Mouse (Mus musculus) limb, embryonic 15.5 days (tissue): ENCODE results near the gene Fam102a. TPM values are rescaled to one million over a fixed set of nuclear protein-coding genes. Genes with fewer than 3 reads are reported as not detected.

Experiments used
- ATAC-seq: fragments of 200-750 bp; cut with Nextera tagmentation; 2 replicates; pipeline ENCODE4 v1.8.0; 2017; ENCODE audit warnings: low read depth, moderate TSS enrichment; ENCODE audit not compliant: insufficient number of reproducible peaks, low FRiP score, low TSS enrichment
- H3K27ac ChIP-seq: fragments of 300-500 bp; sonication (generic); 2 replicates; pipeline ENCODE4 v1.5.1; 2015; ENCODE audit warnings: moderate library complexity, mild to moderate bottlenecking, inconsistent platforms
- H3K27me3 ChIP-seq: fragments of 300-500 bp; sonication (generic); 2 replicates; pipeline ENCODE4 v1.6.1; 2015; ENCODE audit warnings: inconsistent platforms
- H3K36me3 ChIP-seq: fragments of 300-500 bp; sonication (generic); 2 replicates; pipeline ENCODE4 v1.6.1; 2015; ENCODE audit warnings: inconsistent platforms
- H3K4me1 ChIP-seq: fragments of 300-500 bp; sonication (generic); 2 replicates; pipeline ENCODE4 v1.6.1; 2015; ENCODE audit warnings: inconsistent platforms
- H3K4me2 ChIP-seq: fragments of 300-500 bp; sonication (generic); 2 replicates; pipeline ENCODE4 v1.6.1; 2015; ENCODE audit warnings: mild to moderate bottlenecking, inconsistent platforms
- H3K4me3 ChIP-seq: fragments of 300-500 bp; sonication (generic); 2 replicates; pipeline ENCODE4 v1.5.1; 2015; ENCODE audit warnings: mild to moderate bottlenecking, inconsistent platforms
- H3K9ac ChIP-seq: fragments of 300-500 bp; sonication (generic); 2 replicates; pipeline ENCODE4 v1.6.1; 2015; ENCODE audit warnings: inconsistent platforms
- H3K9me3 ChIP-seq: fragments of 300-500 bp; sonication (generic); 2 replicates; pipeline ENCODE4 v1.6.1; 2016; ENCODE audit warnings: inconsistent platforms
- WGBS: fragments of 180-500 bp; shearing (Covaris S2); methylation state at CpG from one replicate; pipeline ENCODE4 v1.1.7; 2015; 5-methylcytosine and 5-hydroxymethylcytosine counted together
- polyA plus RNA-seq: library from polyadenylated mRNA; unstranded; fragments of >200 nt; fragmentation: Nextera tagmentation; extraction: Ambion mirVana; gene quantifications from 2 replicates; pipeline ENCODE4 v1.2.1, GENCODE M21; 2015

Gene Fam102a
- polyA plus RNA-seq, 1 experiment from 2014 or later: 17.3 TPM

- H3K4me3 ChIP-seq: peak overlapping the region; percentile 41
- H3K4me1 ChIP-seq: peaks cover 37% of the 10 kb centered on the region
- ATAC-seq: no peak
- H3K9ac ChIP-seq: no peak overlapping the region
- H3K27ac ChIP-seq: no peak overlapping the region
- H3K27me3 ChIP-seq: peaks cover 20% of the 10 kb centered on the region
- H3K9me3 ChIP-seq: no peaks in the 10 kb centered on the region
- under 1% methylated on average over 26 of the region's 26 CpGs for WGBS
- peaks cover 18% of the 10 kb centered on the region for H3K36me3 ChIP-seq
- peak overlapping the region; percentile 94 for H3K4me2 ChIP-seq
These were observed 39.9 kb downstream of the Fam102a start for GRCm38 (mm10) chr2:32574901-32575585.

DNA sequence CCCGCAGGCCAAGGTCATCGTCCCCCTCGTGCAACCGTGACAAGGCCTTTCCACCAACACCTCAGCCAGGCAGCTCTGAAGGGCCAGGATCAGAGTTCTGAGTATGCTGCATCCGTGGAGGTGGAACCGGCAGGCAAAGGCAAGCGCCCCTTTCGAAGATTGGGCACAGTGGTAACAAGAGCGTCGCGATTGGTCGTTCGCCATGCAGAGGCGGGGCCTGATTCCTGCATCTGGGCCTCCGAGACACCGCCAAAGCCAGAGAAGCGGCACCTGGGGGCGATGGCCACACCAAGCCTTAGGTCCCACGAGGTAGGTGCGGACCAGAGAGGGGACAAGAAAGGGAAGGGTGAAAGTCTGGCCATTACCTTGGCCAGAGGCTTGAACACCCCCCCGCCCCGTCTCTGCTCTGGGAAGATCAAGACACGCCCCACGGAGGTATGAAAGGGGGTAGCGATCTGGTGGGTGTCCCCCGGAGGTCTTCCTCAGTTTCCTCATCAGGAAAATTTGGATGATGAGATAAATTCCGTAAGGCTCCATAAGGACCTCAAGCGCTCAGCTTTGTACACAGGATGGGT lies 40.5 kb downstream of the Fam102a start, which contains the start of gene 9430097D07Rik:
TSS of gene 9430097D07Rik (minus strand) at position 99 of the 575 bp plus-strand sequence.
- Histone ChIP-seq H3K4me2 (peak within 1 kb of the TSS; percentile 94), H3K4me3 (peak within 1 kb of the TSS; percentile 41), H3K36me3 (peaks cover 18% of the 10 kb centered on the region), H3K9me3 (no peaks in the 10 kb centered on the region), H3K9ac (no peak within 1 kb of the TSS), H3K4me1 (peaks cover 37% of the 10 kb centered on the region), H3K27me3 (peaks cover 24% of the 10 kb centered on the region), H3K27ac (no peak within 1 kb of the TSS)
- ATAC-seq: no peak
- 7% methylated on average over 28 of the region's 28 CpGs for WGBS

DNA sequence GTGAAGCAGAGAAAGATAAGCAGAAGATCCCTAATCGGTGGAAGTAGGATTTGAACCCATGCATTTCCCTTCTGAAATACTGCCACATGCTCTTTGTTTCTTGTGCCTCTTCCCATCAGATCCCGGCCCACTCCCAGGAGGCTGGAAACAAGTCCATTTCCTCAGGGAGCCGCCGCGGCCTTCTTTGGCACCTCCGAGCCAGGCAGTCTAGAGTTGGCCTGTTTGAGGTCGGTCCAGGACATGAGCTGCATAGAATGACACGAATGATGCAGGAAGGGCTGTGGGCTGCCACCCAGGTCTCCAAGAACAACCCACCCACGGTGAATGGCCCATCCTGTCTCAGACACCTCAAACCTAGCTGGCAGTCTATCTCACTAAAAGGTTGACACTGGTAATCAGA lies 41.4 kb downstream of the Fam102a start:
- Histone ChIP-seq H3K9ac (no peak overlapping the region), H3K4me3 (no peak overlapping the region), H3K4me1 (peaks cover 31% of the 10 kb centered on the region), H3K27ac (no peak overlapping the region), H3K9me3 (no peaks in the 10 kb centered on the region), H3K4me2 (no peak overlapping the region), H3K36me3 (peaks cover 18% of the 10 kb centered on the region), H3K27me3 (peaks cover 24% of the 10 kb centered on the region)
- 87% methylated on average over 9 of the region's 9 CpGs for WGBS
- ATAC-seq: no peak

GRCm38 (mm10) chr2:32578146-32579046 lies 43.3 kb downstream of the Fam102a start:
- peaks cover 24% of the 10 kb centered on the region for H3K27me3 ChIP-seq
- no peak overlapping the region for H3K4me3 ChIP-seq
- 30% methylated on average over 28 of the region's 30 CpGs for WGBS
- H3K9me3 ChIP-seq: no peaks in the 10 kb centered on the region
- ATAC-seq: no peak
- H3K4me2 ChIP-seq: no peak overlapping the region
- no peak overlapping the region for H3K9ac ChIP-seq
- H3K4me1 ChIP-seq: peaks cover 25% of the 10 kb centered on the region
- H3K36me3 ChIP-seq: peaks cover 4% of the 10 kb centered on the region
- H3K27ac ChIP-seq: no peak overlapping the region

DNA sequence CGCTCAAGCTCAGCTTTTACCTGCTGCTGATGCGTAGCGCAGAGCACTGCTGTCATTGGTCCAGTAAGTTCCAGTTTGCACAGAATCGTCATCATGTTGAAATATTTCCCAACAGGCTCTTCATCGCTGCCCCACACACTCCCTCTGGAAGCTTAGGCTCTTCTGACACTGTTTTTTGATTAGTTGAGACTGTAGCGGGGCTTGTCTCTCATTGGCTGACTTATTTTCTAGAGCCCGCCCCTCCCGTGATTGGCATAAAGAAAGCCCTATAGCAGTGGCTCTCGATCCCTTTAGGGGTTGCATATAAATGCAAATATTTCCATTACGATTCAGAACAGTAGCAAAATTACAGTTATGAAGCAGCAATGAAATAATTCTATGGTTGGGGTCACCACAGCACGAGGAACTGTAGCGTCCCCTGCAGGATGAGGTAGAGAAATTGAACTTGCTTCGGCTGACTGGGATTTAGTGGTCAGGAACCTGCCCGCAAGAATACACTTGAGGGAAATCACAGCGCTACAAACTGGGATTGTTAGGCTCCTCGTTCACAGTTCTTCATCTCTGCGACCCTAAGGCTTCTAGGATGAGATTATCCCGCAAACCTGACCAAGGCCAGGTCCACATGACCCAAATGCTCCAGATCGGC lies 46.4 kb downstream of the Fam102a start:
- no peaks in the 10 kb centered on the region for H3K36me3 ChIP-seq
- 38% methylated on average over 19 of the region's 19 CpGs for WGBS
- peaks cover 14% of the 10 kb centered on the region for H3K4me1 ChIP-seq
- H3K27ac ChIP-seq: no peak overlapping the region
- H3K9me3 ChIP-seq: no peaks in the 10 kb centered on the region
- ATAC-seq: no peak
- H3K4me3 ChIP-seq: peak overlapping the region; percentile 13; the same call in 1 of the 2 replicates
- H3K27me3 ChIP-seq: peaks cover 21% of the 10 kb centered on the region
- H3K4me2 ChIP-seq: 0 out of 2 replicates have a peak overlapping the region, but pooled peaks have one; percentile 0
- no peak overlapping the region for H3K9ac ChIP-seq

GRCm38 (mm10) chr2:32582830-32583799 lies 48.0 kb downstream of the Fam102a start:
- H3K4me1 ChIP-seq: peaks cover 25% of the 10 kb centered on the region
- peak overlapping the region; percentile 19 for H3K4me3 ChIP-seq
- H3K4me2 ChIP-seq: peak overlapping the region; percentile 41
- H3K9me3 ChIP-seq: no peaks in the 10 kb centered on the region
- no peaks in the 10 kb centered on the region for H3K36me3 ChIP-seq
- H3K9ac ChIP-seq: 0 out of 2 replicates have a peak overlapping the region, but pooled peaks have one; percentile 11
- H3K27me3 ChIP-seq: peaks cover 15% of the 10 kb centered on the region
- H3K27ac ChIP-seq: no peak overlapping the region
- 11% methylated on average over 37 of the region's 37 CpGs for WGBS
- ATAC-seq: peak; percentile 50; the same call in 1 of the 2 replicates

GRCm38 (mm10) chr2:32585149-32585714 lies 50.1 kb downstream of the Fam102a start:
- H3K9me3 ChIP-seq: no peaks in the 10 kb centered on the region
- no peak overlapping the region for H3K4me3 ChIP-seq
- ATAC-seq: no peak
- no peak overlapping the region for H3K4me2 ChIP-seq
- peaks cover 3% of the 10 kb centered on the region; the same call in 1 of the 2 replicates for H3K36me3 ChIP-seq
- H3K27me3 ChIP-seq: 0 out of 2 replicates have a peak, but pooled peaks cover 3% of the 10 kb centered on the region
- WGBS: 86% methylated on average over 7 of the region's 7 CpGs
- H3K27ac ChIP-seq: no peak overlapping the region
- no peak overlapping the region for H3K9ac ChIP-seq
- H3K4me1 ChIP-seq: peaks cover 37% of the 10 kb centered on the region

GRCm38 (mm10) chr2:32586871-32587351 lies 51.8 kb downstream of the Fam102a start, which contains the start of gene St6galnac4:
St6galnac4 (plus strand) TSS chr2:32587095.
- peaks cover 42% of the 10 kb centered on the region for H3K4me1 ChIP-seq
- H3K4me2 ChIP-seq: peak within 1 kb of the TSS; percentile 66
- peak within 1 kb of the TSS; percentile 56 for H3K4me3 ChIP-seq
- no peaks in the 10 kb centered on the region for H3K27me3 ChIP-seq
- H3K9me3 ChIP-seq: no peaks in the 10 kb centered on the region
- peak; percentile 90 for ATAC-seq
- peaks cover 3% of the 10 kb centered on the region; the same call in 1 of the 2 replicates for H3K36me3 ChIP-seq
- peak within 1 kb of the TSS; percentile 52 for H3K9ac ChIP-seq
- H3K27ac ChIP-seq: peak within 1 kb of the TSS; percentile 68; the same call in 1 of the 2 replicates
- under 1% methylated on average over 38 of the region's 38 CpGs for WGBS

- Histone ChIP-seq H3K4me1 (peaks cover 42% of the 10 kb centered on the region), H3K4me2 (peak overlapping the region; percentile 66), H3K36me3 (peaks cover 3% of the 10 kb centered on the region; the same call in 1 of the 2 replicates), H3K9me3 (no peaks in the 10 kb centered on the region), H3K4me3 (peak overlapping the region; percentile 56), H3K27me3 (no peaks in the 10 kb centered on the region), H3K9ac (peak overlapping the region; percentile 52), H3K27ac (peak overlapping the region; percentile 68; the same call in 1 of the 2 replicates)
- no peak for ATAC-seq
- WGBS: 21% methylated on average over 9 of the region's 9 CpGs
These were observed 52.7 kb downstream of the Fam102a start for GRCm38 (mm10) chr2:32587731-32588321.
